Mouse (Mus musculus) CH12.LX (cell line): ENCODE data around the gene Tsnax.

Experiments
- CTCF ChIP-seq, 2 experiments: IDR thresholded peaks in 1 of 2; conservative IDR thresholded peaks in 1 of 2; 2 replicates each; pipeline ENCODE4 v1.5.1; 2011 to 2012; ENCODE audit warnings: low read depth in 2 of 2, low read length in 2 of 2, improper control_type of control experiment in 1 of 2, inconsistent platforms in 1 of 2, mild to moderate bottlenecking in 1 of 2, moderate library complexity in 1 of 2
- ELF1 ChIP-seq: IDR thresholded peaks from 2 replicates; pipeline ENCODE4 v1.6.1; 2014; ENCODE audit warnings: low read depth, mild to moderate bottlenecking, inconsistent platforms, low read length, improper control_type of control experiment
- EP300 ChIP-seq: IDR thresholded peaks from 2 replicates; pipeline ENCODE4 v1.6.1; 2011; ENCODE audit warnings: low read length, improper control_type of control experiment
- HCFC1 ChIP-seq: IDR thresholded peaks from 2 replicates; pipeline ENCODE4 v1.6.1; 2012; ENCODE audit warnings: low read depth, mild to moderate bottlenecking, inconsistent platforms, low read length, improper control_type of control experiment
- MAFK ChIP-seq: IDR thresholded peaks from 2 replicates; pipeline ENCODE4 v1.6.1; 2011; ENCODE audit warnings: low read length, improper control_type of control experiment; ENCODE audit not compliant: insufficient replicate concordance
- NRF1 ChIP-seq: IDR thresholded peaks from 2 replicates; pipeline ENCODE4 v1.6.1; 2014; ENCODE audit warnings: low read depth, mild to moderate bottlenecking, inconsistent platforms, low read length, improper control_type of control experiment, moderate library complexity
- POLR2A ChIP-seq: IDR thresholded peaks from 2 replicates; pipeline ENCODE4 v1.6.1; 2011; ENCODE audit warnings: low read depth, mild to moderate bottlenecking, improper control_type of control experiment, low read length
- RAD21 ChIP-seq: IDR thresholded peaks from 2 replicates; pipeline ENCODE4 v1.6.1; 2011; ENCODE audit warnings: low read depth, mild to moderate bottlenecking, low read length, improper control_type of control experiment, moderate library complexity

GRCm38 (mm10) chr8:125012695-125013627 lies at the start of gene Tsnax:
- TF ChIP-seq POLR2A (peak; percentile 77), MAFK (no peak), NRF1 (peak; percentile 80), CTCF (conservative IDR thresholded peaks at IDR 0.05 in 1 of 2, IDR thresholded peaks at IDR 0.05 in 1 of 2; ENCODE audit: low read depth in 2 of 2, low read length in 2 of 2) (no peak), HCFC1 (peak; percentile 87), ELF1 (peak; percentile 86), RAD21 (no peak), EP300 (no peak)
